Mouse (Mus musculus) heart, adult 8-10 months (tissue): ENCODE results near the gene Cplx1. TPM values are rescaled to one million over a fixed set of nuclear protein-coding genes. Genes with fewer than 3 reads are reported as not detected.
A peak's percentile ranks its signal among the peaks of the same experiment; 100 is the strongest.

Experiments
- DNase-seq: peaks from one replicate; pipeline ENCODE4 v3.0.0; 2022; ENCODE audit warnings: low spot score
- total RNA-seq, 4 experiments: library from RNA; stranded (reverse); gene quantifications; 2 replicates each; pipeline ENCODE4 v1.2.4; 2022

Gene Cplx1
- under 1 TPM; 0.22 to 0.24 (median 0.22) TPM for total RNA-seq

GRCm38 (mm10) chr5:108549489-108550206 is at the start of gene Cplx1:
Cplx1 (minus strand) TSS chr5:108550024.
- peak; percentile 11 for DNase-seq

GRCm38 (mm10) chr5:108581361-108581891 is 31.6 kb upstream of the Cplx1 start:
- DNase-seq, result no peak

- DNase-seq, result no peak
Measured at GRCm38 (mm10) chr5:108573054-108573453, 23.2 kb upstream of the Cplx1 start.

- DNase-seq, result no peak
Measured at GRCm38 (mm10) chr5:108570991-108571390, 21.2 kb upstream of the Cplx1 start.

- peak; percentile 17 for DNase-seq
Measured at GRCm38 (mm10) chr5:108567104-108567503, 17.3 kb upstream of the Cplx1 start.

- no peak for DNase-seq
Measured at GRCm38 (mm10) chr5:108566523-108566922, 16.7 kb upstream of the Cplx1 start.

GRCm38 (mm10) chr5:108565381-108565780 is 15.6 kb upstream of the Cplx1 start:
- DNase-seq, result no peak

GRCm38 (mm10) chr5:108564346-108564745 is 14.5 kb upstream of the Cplx1 start:
- no peak for DNase-seq

- no peak for DNase-seq
Measured at GRCm38 (mm10) chr5:108562483-108562882, 12.7 kb upstream of the Cplx1 start.

GRCm38 (mm10) chr5:108556986-108557385 is 7.2 kb upstream of the Cplx1 start:
- DNase-seq, result no peak

GRCm38 (mm10) chr5:108554041-108554440 is 4.2 kb upstream of the Cplx1 start:
- DNase-seq, result no peak

GRCm38 (mm10) chr5:108550207-108550594 is 377 bp upstream of the Cplx1 start:
- no peak for DNase-seq

- DNase-seq, result no peak
Measured at GRCm38 (mm10) chr5:108549137-108549488, 711 bp downstream of the Cplx1 start.

- DNase-seq, result no peak
Measured at GRCm38 (mm10) chr5:108547636-108548035, 2.2 kb downstream of the Cplx1 start.

- no peak for DNase-seq
Measured at GRCm38 (mm10) chr5:108543516-108544291, 6.1 kb downstream of the Cplx1 start.

- no peak for DNase-seq
Measured at GRCm38 (mm10) chr5:108534188-108534587, 15.6 kb downstream of the Cplx1 start.

GRCm38 (mm10) chr5:108522597-108522996 is 27.2 kb downstream of the Cplx1 start:
- no peak for DNase-seq

GRCm38 (mm10) chr5:108521896-108522295 is 27.9 kb downstream of the Cplx1 start:
- no peak for DNase-seq

- DNase-seq, result no peak
Measured at GRCm38 (mm10) chr5:108521016-108521415, 28.8 kb downstream of the Cplx1 start.

GRCm38 (mm10) chr5:108520153-108520552 is 29.7 kb downstream of the Cplx1 start:
- DNase-seq, result no peak

- no peak for DNase-seq
Measured at GRCm38 (mm10) chr5:108518951-108519350, 30.9 kb downstream of the Cplx1 start.

- no peak for DNase-seq
Measured at GRCm38 (mm10) chr5:108518106-108518885, 31.5 kb downstream of the Cplx1 start.
